Mouse (Mus musculus) ES-Bruce4 (cell line): ENCODE data around the gene Plscr4.

ENCODE experiments used
- CTCF ChIP-seq: IDR thresholded peaks from one replicate; pipeline ENCODE4 v1.8.1; 2011; ENCODE audit warnings: low read depth, low read length
- EP300 ChIP-seq: IDR thresholded peaks from 2 replicates; pipeline ENCODE4 v1.6.1; 2011; ENCODE audit warnings: low read depth, low read length; ENCODE audit not compliant: insufficient read depth

DNA sequence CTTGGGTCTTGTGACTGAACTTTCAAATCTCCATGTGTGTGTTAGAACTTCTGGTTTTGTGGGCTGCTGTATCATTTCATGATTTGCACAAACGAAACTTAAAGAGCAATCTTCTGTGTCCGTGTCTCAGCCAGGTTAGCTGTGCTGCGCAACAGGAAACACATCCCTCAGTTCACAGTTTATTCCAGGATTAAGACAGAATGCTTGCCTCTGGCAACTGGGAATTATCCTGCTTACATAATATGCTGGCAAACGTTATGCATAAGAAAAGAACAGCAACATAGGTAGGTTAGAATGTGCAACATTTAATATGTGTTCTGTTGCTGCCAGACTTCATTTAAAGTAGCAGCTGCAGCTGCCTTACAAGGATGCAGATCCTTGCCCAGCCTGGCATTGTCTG is 10.6 kb downstream of the Plscr4 start:
- no peak for TF ChIP-seq CTCF
- no peak for TF ChIP-seq EP300
